ENCODE assay signal across 14 mouse cellular contexts in genomic region chrX:36969501-36969900, GRCm38 (mm10). TPM values are rescaled to one million over a fixed set of nuclear protein-coding genes. Genes with fewer than 3 reads are reported as not detected.
DNase-seq lines count a peak whose midpoint lies in the region.
"Had no signal": no experiment of that assay in that cellular context is flagged by ENCODE, and none has a peak within 500 bp of the region (broad histone marks: within the 10 kb centered on the region; RNA-seq: fewer than 3 reads in every experiment).

No protein-coding gene starts in this region.

- intact Hi-C loops in heart, postnatal 36 days (cut with DNase I) = no loop called here

- DNase-seq in heart, adult 11 months = peak; percentile 89
- DNase-seq in heart, postnatal 36 days = no peak
- DNase-seq in adipocyte (ENCODE audit: low spot score) = peak; percentile 54
- no peak for DNase-seq in urinary bladder, postnatal 14 days (ENCODE audit: low spot score)
- no peak for DNase-seq in kidney, adult 11 months
- DNase-seq: adrenal gland, adult 2 months; adrenal gland, postnatal 25 days; cerebellum, adult 11 months; cerebellum, adult 18-20 months; cerebellum, adult 8-10 months; cerebellum, adult 9-11 months; cerebellum, postnatal 14 days; cerebellum, postnatal 36 days; embryo, embryonic 11 days had no signal

RNA-seq across cellular contexts. Expression of gene Sept6, which starts 22.1 kb away (rescaled TPM):
- total RNA-seq in heart, postnatal 36 days (2021) = 1 to 10 TPM; 5.1 to 5.6 TPM

Comparison
In these comparisons a context has a peak if more than half of its experiments do, and no peak if none do; other contexts are left out.
1. DNase-seq: peak in heart, adult 11 months (single experiment) and adipocyte (single experiment); none in heart, postnatal 36 days (0 of 2), urinary bladder, postnatal 14 days (single experiment) and kidney, adult 11 months (single experiment).